Mouse (Mus musculus) embryonic stem cell, embryonic (primary cell): ENCODE measurements around the gene Il1rapl2.
"Not testable (repeated sequence)": the region's sequence is repeated elsewhere in the genome, so short reads cannot be mapped to it uniquely, and the experiment has no call there.

Source experiments
- CTCF ChIA-PET, 4 experiments: fragments of 300-600 bp in 2 of 4; fragments of 350-600 bp in 2 of 4; sonication (Branson Sonifier 250); formaldehyde crosslinking; loops; one replicate each; lab custom pipeline; 2022; ENCODE audit warnings: inconsistent platforms in 2 of 4; lab: Charles Lee
- POLR2A ChIA-PET, 4 experiments: fragments of 300-600 bp in 2 of 4; fragments of 350-600 bp in 2 of 4; sonication (Branson Sonifier 250); formaldehyde crosslinking; loops; one replicate each; lab custom pipeline; 2022; ENCODE audit warnings: antibody characterized with exemption in 4 of 4, inconsistent platforms in 1 of 4; lab: Charles Lee

Il1rapl2 gene

DNA sequence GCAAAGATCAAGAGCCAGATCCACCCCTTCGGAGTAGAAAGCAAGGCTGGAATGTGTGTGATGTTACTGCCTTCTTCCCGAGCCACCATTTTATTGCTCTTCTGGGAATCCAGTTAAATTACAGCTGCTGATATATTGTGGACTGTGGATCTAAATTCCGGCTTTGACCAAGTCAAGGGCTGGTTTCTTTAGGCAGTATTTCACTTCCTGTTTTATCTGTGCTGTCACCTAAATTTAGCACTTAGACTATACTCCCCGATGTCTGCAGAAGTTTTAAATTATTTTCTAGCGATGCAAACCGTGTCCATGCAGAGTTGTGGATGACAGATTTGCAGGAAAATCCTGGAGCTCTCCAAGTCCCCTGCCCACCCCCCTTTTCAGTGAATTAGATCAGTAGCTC is 533.5 kb downstream of the Il1rapl2 start:
- CTCF ChIA-PET: no interaction called here
- POLR2A ChIA-PET: no interaction called here

DNA sequence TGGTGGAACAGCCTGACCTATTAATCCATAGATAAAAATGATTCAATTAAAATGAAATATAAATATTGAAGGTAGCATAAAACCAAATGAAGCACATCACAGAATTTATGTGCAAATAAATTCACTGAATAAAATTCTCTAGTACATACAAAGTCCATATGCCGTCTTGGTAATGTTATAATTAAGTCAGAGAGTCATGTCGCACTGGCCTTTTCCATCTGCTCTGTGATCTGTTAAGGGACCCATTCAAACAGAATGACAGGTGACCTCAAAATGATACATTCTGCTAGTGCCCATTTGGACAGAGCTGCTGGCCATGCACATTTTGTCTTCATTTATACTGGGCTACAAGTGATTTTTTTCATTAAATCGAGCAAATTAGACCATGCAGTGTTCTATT is 534.3 kb downstream of the Il1rapl2 start:
- CTCF ChIA-PET: no interaction called here
- POLR2A ChIA-PET: no interaction called here

DNA sequence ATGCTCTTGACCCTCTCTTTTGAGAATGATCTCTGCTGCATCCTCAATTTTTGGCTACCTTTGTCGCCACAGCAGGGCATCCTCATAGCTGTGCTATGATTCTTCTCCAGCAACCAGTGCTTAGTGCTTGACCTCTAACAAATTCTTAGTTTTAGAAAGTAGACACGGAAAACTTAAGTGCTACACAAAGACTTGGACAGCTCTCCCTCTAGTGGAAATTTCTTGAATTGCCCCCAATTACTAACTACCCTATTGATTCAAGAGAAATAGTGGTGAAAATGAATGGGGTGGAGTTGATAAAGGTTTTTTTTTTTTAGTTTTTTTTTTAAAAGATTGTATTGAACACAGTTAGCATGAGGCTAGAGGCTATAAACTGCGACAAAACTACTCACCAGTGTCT is 599.7 kb downstream of the Il1rapl2 start:
- ChIA-PET CTCF (interaction anchor here in 3 of 4 experiments (0.6 to 1.2 kb wide), 3 partner anchors 78 to 512 kb away, joined by 3 to 6 read pairs (median 4); no protein-coding TSS in a partner anchor), POLR2A (no interaction called here)

DNA sequence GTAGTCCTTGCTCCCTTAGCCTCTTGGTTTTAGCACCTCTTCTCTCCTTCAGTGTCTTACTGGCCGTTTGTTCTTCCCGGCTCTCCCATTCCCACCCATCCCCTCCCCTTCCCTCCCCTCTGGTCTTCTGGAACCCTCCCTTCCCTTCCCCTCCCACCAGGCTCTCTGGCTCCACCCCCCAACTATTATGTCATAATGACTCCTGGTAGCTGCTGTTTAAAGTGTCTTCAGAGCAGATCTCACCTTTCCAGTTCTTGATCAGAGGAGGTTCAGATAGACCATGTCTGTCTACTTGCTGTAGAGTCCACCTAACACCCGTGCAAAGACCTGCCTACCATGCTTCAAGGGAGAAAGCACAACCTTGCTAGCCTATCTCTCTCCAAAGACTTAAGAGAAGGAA is 639.1 kb downstream of the Il1rapl2 start, which contains the start of gene Tex13a:
Tex13a (minus strand) TSS at position 101 of the 400 bp plus-strand sequence.
- POLR2A ChIA-PET: no interaction called here
- CTCF ChIA-PET: no interaction called here

DNA sequence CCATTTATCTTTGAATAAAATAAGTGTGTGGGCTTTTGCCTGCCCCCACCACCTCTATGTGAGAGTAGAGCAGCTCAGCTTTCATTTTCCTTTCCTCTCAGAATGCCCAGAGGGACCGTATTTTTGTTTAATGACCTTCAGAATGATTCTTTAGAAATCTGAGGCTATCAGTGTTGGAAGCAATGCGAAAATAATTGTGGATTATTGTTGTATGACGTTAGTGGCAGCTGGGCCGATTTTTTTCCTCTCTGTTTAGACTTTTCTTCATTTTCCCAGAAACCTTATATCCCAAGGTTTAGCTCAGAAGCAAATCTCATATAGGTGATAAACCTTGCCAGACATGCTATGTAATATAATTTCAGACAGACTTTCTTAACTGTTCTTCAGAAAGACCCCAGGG is 664.2 kb downstream of the Il1rapl2 start:
- POLR2A ChIA-PET: no interaction called here
- CTCF ChIA-PET: no interaction called here

DNA sequence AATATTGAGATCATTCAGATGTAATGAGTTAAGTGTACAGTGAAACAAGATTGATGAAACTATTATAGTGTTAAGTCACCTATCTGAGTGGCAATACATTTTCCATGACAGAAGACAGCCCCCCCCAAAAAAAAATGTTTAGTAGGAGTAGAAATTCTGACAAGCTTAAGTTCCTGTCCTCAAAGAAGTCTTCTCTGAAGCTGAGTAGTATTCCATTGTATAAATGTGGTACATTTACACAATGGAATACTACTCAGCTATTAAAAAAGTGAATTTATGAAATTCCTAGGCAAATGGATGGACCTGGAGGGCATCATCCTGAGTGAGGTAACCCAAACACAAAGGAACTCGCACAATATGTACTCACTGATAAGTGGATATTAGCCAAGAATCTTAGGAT is 778.3 kb downstream of the Il1rapl2 start:
- POLR2A ChIA-PET, CTCF ChIA-PET: not testable (repeated sequence)

DNA sequence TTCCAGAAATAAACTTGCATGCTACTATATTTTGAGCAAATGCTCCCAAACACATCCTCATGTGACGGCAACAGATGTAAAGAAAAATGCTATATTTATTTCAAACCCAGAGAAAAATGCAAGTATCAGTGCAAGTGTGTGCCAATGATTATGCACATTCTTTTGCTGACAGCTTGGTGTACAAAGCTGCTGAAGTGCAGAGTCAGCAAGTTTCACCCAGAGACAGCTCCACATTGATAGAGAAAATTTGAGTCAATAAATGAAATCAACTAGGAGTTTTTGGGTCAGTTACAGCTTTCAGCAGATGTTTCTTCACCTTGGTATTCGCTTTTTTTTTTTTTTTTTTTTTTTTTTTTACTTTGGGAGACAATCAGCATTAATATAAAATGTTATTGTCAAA is 863.4 kb downstream of the Il1rapl2 start:
- ChIA-PET POLR2A (no interaction called here), CTCF (no interaction called here)

DNA sequence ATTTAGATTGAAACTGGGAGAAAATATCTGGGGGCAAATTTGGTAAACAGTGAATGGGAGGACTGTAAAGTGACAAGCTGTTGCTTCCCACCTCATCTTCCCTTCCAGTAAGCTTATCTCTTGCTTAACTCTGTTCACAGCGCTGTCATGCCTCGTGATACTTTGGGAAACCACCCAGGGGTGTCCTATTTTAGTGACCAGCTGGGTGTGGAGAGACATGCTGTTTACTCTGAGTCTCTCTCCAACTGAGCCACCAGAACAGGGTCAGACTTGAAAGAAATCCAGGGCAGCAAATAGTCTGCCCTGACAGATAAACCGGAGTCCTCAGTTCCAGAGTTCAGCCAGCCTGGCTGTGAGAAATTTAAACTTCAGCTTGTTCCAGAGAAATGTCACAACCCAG is 867.5 kb downstream of the Il1rapl2 start:
- CTCF ChIA-PET: no interaction called here
- POLR2A ChIA-PET: no interaction called here

DNA sequence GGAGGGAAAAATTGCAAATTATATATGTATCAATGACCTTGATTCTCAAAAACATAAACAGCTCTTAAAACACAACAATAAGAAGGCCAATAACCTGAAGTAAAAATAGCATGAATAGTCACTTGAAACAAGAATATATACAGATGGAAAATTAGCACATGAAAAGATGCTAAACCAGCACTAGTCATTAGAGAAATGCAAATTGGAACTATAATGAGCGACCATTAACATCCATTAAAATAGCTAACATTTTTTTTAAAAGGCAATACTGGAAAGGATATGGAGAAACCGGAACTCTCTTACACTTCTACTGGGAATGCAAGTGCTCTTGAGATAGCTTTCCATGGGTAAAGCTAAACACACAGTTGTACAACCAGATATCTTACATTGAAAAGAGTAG is 879.4 kb downstream of the Il1rapl2 start:
- ChIA-PET POLR2A (interaction anchor here in 1 of 4 experiments (0.6 kb wide), 1 partner anchor 204 kb away, joined by 3 read pairs; no protein-coding TSS in a partner anchor), CTCF (no interaction called here)

DNA sequence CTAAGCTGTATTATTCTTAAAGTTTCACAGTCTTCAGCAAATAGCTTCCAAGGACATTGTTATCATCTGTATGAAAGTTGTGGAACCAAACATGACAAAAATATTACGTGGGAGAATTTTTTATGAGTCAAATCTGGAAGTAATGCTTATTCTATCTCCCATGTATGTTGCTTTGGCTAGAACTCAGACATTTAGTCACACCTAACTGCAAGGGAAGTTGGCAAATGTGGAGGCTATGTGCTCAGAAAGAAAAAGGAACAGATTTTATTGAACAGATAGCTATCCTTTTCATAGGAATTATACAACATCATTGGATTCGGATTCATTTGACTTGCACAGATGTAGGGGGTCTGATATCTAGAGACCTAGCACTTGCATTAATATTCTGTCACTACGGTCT is 908.1 kb downstream of the Il1rapl2 start:
- CTCF ChIA-PET: no interaction called here
- POLR2A ChIA-PET: no interaction called here

DNA sequence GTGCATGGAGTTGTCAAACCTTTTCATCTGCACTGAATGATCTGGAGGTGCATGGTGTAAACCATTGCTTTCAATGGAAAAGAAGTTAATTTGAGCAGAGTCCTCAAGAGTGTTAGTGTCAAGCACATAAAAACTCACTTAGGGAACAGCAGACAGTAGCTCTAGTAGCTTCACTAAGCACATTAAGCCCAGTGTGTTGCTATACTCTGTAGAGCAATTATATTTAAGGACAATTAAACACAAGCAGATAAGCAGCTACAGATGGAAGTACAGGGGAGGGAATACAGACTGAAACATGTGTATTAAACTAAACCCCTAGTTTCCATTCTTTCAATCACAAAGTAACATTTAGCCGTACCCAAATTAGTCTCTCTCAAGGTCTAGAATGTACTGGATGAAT is 930.1 kb downstream of the Il1rapl2 start:
- CTCF ChIA-PET: no interaction called here
- POLR2A ChIA-PET: no interaction called here

DNA sequence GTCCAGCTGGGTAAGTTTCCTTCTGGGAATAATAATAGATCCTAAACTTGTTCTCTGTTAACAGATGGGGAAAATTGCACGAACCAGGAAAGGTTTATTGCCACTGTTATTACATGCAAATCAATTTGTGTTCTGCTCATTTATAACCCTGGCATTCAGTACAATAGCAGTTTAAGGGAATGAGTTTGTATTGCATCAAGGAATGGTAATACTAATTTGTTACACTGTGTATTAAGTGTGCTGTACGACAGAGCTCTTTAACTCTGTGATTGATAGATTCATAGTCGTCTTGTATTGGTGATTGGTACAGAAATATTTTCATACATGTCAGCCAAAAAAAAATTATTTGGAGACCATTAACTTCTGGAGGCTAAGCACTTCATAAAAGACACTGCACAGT is 934.6 kb downstream of the Il1rapl2 start:
- CTCF ChIA-PET: no interaction called here
- POLR2A ChIA-PET: no interaction called here

DNA sequence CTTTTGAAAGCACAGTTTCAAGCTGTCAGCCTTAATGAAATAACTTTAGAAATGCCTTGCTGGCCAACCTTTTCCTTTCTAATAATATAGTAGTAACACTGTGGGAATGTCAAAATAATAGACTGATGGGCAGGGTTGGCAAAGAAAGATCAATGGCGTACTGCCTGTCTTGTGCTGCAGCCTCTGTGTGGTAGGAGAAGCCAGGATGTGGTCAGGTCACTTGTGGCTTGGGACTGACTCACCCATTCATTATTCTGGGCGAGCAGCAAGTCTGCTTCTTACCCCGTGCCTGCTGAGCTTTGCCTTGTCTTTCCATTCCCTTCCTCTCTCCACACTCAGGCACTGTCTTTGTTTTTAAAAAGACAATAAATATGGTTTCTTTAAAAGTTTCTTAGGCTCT is 1049.7 kb downstream of the Il1rapl2 start:
- POLR2A ChIA-PET: no interaction called here
- CTCF ChIA-PET: no interaction called here

DNA sequence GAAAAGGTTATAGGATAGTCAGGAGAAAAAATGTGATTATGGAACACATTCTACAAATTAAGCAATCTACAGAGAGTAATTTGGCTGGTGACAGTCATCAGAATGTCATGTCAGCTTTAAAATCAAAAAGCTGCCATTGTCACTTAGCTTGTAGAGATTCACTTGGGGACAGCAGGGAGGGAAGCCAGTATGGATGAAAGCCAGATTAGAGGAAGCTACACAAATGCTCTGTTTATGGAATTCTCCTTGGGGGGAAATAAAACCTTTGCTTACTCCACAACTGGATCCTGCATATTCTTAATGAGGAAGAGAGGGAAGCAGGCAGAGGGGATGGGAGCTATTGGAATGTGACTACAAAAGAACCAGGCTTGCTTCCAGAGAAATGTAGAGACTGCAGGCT is 1054.9 kb downstream of the Il1rapl2 start:
- POLR2A ChIA-PET: no interaction called here
- CTCF ChIA-PET: no interaction called here

DNA sequence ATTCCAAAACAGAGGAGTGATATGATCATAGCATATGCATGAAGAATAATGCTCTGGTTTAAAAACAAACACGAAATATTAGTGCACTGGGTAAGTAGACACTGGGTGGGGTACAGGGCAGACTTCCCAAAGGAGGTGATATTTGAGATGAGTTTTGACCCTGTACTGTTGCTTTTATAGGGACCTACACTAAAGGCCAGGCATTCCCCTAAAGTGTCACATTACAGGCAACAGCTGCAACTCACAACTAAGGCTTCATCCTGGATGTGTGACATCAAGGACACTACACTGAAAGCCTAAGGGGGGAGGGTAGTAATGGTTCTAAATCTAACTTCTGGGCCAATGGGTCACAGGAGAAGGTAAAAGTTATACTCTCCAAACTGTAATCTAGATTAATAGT is 1152.0 kb downstream of the Il1rapl2 start:
- POLR2A ChIA-PET: no interaction called here
- CTCF ChIA-PET: no interaction called here

DNA sequence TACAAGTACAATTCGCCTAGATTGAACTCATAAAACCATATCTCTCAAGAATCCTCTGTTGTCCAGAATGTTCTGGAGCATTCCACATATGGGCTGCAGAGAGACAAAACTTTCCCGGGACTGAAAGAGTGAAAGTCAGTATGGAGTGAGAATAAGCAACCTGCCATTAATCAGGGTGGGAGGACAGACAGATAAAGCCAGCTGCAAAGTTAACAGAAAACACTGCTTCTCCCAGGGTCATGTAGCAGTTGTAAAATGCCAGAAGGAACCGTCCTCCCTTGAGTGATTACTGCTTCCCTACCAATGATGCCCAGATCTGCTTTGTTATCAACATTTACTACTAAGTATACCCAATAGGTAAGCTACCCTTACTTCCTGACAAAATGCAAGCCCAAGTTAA is 1230.5 kb downstream of the Il1rapl2 start:
- ChIA-PET POLR2A (no interaction called here), CTCF (no interaction called here)

DNA sequence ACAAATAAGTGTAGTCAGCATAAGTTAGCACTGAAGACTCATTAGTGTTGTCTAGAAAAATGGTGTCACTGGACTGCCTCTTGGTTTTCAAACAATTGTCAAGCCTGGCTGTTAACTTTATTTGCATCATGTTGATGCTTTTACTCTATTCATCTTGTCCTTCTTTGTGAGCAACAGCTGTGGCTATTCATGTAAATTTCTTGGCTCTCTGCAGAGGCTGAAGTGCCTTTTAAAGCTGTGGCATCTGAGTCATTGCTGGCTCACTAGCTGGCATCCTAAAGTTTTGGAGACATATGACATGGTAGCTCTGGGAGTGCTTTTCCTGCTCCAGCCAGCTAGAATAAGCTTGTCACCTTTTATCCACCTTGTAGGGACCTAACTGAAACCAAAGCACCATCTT is 1261.5 kb downstream of the Il1rapl2 start:
- ChIA-PET CTCF (no interaction called here), POLR2A (no interaction called here)

DNA sequence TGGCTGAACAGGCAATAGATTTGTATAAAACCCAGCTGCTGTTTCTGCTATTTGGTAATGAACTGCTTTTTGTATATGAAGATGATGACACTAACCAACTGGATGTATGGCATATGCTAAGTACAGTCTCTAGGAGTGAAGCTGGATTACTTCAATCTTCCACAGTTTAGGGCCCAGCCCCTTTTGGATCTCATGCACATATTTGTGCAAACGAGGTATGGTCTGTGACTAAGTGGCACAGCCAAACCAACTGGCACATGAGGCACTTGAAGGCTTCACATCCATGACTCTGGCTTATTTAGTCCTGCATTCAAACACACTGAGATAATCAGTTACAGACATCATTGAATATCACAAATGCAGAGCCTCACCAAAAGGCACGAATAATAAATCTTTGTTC is 1263.5 kb downstream of the Il1rapl2 start:
- CTCF ChIA-PET: no interaction called here
- POLR2A ChIA-PET: no interaction called here

DNA sequence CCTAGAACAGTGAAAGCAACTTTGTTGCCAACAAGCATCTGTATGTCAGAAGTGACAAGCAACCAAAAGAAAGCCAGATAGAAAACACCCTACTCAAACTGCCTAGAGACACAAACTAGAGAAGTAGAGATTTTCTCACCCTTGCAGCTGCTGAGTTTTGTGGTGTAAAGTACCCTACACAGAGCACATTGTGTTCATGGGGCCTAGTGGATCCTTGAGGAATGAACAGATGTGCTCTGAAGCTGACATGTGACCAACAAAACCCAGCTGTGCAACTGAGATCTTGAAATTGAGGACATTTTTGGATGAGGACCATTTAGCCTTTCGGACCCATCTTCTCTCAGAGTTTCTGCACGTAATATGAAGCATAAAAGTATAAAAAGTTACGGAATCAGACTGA is 1268.0 kb downstream of the Il1rapl2 start:
- POLR2A ChIA-PET: no interaction called here
- CTCF ChIA-PET: no interaction called here
